Mouse (Mus musculus): Measurements from ENCODE around the gene Tmem80.

- TF ChIP-seq POLR2A (IDR thresholded peaks at IDR 0.05; ENCODE audit: low read depth, low read length) (no peak), CTCF (IDR thresholded peaks at IDR 0.05; ENCODE audit: extremely low read depth, insufficient read length, insufficient replicate concordance, low read depth, low read length) (no peak)
Observed at GRCm38 (mm10) chr7:141367358-141367757, 39.8 kb downstream of the Tmem80 start.

Data from small intestine, adult 2 months (tissue).